Mouse (Mus musculus) B cell, adult 2 months (primary cell): Measurements from ENCODE around the gene Gp1ba.
A peak's percentile ranks its signal among the peaks of the same experiment; 100 is the strongest.

ENCODE experiments used
- DNase-seq, 2 experiments: peaks; one replicate each; pipeline ENCODE4 v3.0.0; 2022

Gene Gp1ba

DNA sequence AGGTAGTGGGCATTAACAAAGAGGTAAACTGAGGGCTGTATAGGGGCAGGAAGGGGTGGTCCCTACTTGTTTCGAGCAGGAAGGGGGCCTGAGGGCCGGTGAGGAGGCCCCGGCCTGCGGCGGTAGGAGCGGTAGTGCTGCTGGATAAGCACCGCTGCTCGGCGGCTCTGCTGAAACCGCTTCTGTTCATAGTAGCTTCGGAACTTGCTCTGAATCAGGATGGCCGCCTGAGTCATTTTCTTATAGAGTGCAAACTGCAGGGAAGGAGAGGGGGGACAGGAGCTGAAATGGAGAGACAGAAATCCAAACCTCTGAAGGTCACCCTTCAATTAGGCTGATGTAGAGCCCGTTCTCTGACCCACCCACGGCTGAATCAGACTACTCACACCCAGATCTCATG lies 31.6 kb downstream of the Gp1ba start:
- DNase-seq = no peak

DNA sequence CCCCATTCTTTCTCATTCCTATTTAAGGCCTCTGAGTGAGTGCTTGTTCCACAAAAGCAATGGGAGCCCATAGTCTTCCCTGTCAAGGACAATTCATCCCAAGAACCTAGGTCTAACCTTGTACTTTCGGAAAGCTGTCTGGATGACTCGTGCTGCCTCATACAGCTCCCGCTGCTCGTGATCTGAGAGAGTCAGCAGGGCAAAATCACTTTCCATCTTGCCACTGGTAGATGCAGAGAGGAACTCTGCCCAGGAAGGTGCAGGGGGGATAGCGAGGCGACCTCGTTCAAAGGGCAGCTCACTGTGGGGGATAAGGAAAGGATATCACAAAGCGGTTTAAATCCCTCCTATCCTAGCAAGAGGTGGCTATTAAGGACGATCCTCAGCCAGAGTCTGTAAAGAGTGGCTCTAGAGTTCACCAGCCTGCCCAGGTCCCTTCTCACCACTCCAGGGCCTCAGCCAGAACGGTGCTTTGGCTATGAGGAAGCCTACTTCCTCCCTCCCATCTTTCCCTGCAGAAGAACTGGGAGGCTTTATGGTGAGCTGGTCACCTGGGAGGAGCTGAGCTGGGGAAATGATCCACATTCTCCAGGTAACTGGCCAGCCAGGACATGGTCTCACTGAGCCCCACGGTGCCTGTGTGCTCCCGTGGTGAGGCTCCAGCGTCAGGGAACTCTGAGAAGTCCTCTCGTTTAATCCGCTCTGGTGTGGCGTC lies 32.6 kb downstream of the Gp1ba start:
- DNase-seq = no peak

DNA sequence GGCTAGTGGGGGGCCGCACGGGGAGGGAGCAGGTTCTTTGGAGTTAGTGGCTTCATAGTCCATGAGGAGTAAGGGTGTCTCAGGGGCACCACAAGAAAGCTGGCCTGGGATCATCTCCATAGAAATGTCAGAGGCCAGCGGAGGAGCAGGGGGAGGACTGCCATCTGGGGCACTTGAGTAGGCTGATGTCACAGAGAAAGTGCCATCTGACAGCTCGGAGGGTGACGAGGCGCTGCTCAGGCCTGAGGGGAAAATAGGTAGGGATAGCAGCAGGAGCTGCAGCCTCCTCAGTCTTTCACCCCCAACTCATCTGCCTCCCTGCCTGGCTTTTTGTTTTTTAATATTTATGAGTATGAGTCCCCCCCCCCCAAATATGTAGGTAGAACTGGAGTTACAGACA lies 35.1 kb downstream of the Gp1ba start:
- DNase-seq = no peak

DNA sequence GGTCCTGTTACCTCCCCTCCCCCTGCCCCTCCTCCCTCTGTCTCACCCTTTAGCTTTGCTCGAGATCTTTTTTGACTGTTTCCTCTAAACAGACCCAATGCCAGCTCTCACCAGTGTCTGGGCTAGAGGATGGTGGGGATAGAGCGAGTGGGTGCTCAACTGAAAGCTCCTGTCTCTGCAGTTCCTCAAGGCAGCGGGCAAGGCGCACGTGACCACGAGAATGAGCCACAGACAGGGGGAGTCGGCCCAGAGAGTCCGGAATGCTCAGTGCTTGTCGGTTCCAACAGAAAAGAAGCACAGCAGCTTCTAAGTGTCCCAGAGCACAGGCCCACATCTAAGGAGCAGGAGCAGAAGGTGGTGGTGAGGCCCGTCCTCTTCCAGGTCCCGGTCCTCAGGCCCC lies 35.6 kb downstream of the Gp1ba start:
- DNase-seq = no peak

DNA sequence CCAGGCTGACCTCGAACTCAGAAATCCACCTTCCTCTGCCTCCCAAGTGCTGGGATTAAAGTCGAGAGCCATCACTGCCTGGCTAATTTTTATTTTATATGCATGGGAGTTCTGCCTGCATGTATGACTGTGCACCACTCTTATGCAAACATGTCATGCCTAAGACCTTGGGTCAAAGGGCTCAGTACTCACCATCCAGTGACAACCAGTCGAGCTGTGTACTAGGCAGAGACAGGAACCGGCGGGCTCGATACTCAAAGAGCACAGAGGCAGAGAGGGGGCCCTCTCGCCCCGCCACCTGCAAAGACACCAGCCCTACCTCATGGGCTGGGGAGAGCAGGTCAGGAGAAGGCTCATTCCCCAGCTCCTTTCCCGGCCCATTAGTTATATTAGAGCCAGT lies 39.2 kb downstream of the Gp1ba start:
- no peak for DNase-seq

DNA sequence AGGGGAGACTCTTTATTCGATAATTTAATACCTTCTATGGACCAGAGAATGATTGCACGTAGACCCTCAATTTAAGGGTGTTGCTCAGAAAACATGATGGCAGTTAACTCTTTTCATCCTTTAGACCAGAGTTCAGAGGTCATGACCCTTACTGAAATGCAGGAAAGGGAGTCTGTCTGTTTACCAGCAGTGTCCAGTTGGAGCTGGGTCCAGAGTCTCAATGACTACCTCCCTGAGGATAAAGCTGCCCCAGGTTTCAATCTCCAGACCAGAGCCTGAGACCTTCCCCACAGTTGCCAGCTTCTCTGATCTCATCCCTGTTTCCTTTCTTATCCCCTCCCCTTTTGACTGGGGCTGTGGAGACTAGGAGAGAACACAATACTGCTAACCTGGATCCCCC lies 39.7 kb downstream of the Gp1ba start:
- no peak for DNase-seq

DNA sequence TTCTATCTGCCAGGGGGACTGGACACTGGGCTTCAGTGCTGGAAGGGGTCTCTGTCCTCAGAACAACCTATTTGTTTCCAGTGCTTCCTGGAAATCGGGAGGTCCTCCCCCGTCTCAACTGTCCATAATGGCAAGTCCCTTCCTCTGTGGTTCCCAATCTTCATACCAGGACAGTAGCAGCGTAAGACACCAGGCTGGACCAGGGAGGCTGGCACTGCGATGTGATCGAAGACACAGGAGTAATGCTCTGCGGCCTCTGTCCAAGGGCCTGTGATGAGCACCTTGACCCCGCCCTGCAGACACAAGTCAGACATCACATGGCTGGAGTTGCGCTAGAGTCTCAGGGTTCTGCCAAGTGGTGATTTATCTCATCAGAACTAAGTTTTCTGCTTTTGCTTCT lies 40.4 kb downstream of the Gp1ba start:
- no peak for DNase-seq

DNA sequence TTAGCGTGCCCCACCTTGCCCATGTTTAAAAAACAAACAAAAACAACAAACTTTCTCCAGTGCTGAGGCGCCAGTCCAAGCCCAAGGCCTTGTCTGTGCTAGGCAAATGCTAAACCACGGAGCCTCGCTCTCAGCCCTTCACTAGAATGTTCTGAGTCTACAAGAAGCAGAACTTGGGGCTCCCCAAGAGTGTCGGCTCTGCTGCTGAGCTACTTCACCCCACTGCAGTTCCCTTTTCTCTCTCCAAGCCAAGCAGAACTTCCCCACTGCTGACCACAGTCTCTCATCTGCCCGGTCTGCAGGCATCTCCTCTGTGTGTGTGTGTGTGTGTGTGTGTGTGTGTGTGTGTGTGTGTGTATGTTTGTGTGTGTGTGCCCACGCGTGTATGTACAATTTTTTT lies 41.0 kb downstream of the Gp1ba start:
- DNase-seq = peak; percentile 60 to 64

DNA sequence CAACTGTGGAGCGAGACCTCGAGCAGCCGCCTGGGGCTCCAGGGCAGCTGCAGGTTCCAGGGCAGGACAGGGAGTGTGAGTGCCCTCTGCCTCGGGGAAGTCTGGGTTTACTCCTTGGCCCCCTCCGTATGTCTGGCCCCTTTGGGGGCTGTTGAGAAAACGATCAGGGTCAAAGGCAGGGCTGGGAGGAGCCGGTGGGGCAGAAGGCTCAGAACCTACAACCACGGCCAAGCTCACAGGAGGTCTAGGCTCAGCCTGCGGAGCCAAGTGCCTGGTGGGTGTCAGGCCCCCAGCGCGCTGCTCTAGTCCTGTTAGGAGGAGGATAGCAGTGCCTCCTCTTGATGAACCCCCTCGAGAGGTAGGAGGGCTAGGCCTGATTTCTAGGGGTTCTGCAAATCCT lies 42.2 kb downstream of the Gp1ba start:
- DNase-seq = no peak

DNA sequence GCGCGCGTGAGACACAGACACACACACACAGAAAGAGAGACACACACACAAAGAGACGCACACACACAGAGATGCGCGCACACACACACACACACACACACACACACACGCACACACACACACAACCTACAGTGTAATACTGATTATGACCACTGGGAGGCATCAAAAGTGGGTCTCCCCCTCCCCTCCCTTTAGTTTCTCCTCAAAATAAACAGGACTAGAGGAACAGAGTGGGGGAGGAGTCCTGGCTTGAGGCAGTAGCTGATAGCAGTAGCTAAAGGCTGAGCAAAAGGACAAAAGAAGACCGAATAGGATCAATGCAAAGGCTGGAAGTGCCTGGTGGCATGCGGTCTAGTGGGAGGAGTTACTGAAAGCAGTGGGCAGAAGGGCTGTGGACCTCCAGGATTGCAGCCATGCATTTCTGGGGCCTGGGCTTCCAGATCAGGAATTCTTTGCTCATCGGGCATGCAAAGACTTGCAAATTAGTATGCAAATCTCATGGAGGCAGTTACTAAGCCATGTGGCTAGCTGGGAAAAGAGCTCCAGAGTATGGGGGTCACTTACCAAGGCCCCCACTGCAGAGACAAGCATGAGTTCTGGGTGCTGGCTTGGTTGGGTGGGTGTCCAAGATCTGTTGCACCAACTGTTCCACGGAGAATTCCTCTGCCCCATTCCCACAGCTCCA lies 43.1 kb downstream of the Gp1ba start:
- peak; percentile 50 to 51 for DNase-seq

DNA sequence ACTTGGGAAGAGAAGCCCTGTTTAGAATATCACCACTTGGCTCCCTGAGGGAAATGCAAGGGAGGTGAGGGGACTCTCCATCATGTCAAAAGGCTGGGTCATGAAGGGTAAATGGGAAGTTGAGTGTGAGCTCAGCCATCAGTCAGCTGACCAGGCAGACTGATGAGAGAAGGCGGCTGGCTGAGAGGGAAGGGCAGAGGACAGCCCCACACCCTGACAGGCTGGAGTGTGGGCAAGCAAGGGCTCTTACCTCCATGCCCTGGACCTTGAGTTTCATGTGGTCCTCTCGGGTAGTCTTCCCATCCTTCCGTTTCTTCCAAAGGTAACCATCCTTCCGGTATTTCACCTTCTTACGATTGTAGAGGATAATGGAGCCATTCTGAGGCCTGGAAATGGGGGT lies 44.7 kb downstream of the Gp1ba start:
- no peak for DNase-seq

DNA sequence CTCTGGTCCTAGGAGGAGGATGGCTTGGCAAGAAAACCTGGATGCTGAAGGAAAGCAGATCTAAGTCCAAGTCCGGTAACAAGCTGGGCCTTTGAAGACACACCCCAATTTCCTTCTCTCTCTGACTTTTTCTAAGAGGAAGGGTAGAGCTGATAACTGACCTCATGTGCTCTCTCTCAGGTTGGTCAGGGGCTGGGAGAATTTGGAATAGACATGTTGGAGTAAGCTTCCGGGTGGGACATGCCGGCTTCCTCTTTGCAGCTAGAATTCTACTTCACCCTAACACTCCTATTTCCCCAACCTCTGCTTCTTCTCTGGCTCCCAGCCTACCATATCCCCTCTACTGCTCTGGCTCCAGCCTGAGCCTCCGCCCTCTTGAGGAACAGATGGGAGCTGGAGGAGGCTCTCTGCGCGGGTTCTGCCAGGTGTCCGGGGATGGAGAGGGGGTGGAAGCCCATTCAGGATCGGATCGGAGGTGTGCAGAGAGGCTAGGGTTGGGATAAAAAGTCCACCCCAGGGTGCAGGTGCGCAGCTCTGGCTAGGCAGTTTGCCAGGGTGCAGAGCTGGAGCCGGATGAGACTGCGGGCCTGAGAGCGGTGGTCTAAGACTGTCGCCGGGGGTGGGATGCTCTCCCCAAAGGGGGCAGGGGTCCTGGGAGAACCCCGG lies 48.1 kb downstream of the Gp1ba start:
- DNase-seq = no peak

DNA sequence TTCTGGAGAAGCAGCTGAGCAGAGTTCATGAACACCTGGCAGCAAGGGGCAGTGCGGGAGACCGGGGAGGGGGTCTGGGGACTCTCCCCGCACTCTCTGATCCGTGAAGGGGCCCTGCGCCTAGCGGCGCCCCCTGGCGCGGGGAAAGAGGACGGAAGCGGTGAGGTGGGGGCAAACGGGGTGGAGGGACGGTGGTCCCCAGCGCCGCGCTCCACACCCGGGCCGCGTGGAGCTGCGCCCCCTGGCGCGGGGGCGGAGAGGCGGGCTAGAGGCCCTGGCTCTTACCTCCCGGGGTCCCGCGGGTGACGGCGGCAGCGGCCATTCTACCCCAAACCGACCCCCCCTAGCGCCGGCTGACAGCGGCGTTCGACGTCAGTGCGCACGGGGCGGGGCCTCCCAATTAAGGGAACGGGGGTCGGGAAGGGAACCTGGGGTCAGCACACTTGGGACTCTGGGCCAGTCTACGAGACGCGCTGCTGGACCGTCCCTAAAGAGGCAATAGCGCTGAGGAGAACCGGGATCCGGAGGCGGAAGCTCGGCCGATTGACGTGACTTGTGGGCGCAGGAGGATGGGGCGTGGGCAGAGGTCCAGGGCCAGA lies 48.8 kb downstream of the Gp1ba start, which contains the start of gene Camta2:
Camta2 (minus strand) TSS at position 505 of the 599 bp plus-strand sequence.
- peak; percentile 84 to 85 for DNase-seq

DNA sequence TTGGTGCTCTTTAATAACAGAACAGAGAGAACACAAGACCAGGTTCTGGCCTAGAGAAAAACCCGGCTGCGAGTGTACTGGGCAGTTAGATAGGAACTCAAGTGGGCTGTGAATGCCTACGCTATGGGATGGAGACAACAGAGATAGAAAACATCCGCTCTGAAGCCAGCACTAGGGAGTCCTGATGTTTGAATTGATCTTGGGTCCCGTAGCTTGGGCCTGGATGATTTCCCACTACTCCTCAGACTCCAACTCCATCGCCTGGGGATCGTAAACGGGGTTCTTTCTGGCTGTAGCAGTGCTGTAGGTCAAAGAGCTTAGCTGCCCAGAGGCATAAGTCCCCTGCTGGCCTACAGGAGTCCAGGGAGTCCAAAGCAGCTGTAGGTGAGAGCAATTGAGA lies 49.5 kb downstream of the Gp1ba start:
- DNase-seq = no peak

DNA sequence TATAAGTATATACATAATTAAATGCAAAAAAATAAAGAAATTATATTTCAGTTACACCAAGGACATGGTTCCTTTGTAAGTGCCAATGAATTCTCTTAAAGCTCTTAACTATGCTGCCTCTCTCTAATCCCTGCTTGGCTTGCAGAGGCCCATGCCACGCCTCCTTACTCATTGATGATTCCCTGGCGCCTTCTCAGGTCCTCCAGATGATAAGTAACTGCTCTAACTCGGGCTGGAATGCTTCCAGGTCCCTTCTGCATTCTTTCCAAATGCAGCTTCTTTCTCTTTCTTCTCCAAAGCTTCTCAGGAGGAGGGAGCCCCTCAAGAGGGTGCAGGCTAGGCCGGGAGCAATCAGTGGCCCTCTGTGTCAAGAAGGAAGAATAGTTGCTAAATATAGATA lies 50.7 kb downstream of the Gp1ba start:
- no peak for DNase-seq
